ENCODE assay signal across 19 mouse cellular contexts in genomic region chr6:145761151-145761935, GRCm38 (mm10). TPM values are rescaled to one million over a fixed set of nuclear protein-coding genes. Genes with fewer than 3 reads are reported as not detected.
DNase-seq lines count a peak whose midpoint lies in the region; ATAC-seq and TF ChIP-seq lines count a peak whose summit lies in the region.
"Had no signal": no experiment of that assay in that cellular context is flagged by ENCODE, and none has a peak within 500 bp of the region (broad histone marks: within the 10 kb centered on the region; RNA-seq: fewer than 3 reads in every experiment).

No protein-coding gene starts in this region.

- H3K9ac ChIP-seq in kidney, postnatal 0 days (ENCODE audit: low read depth, low read length), result no peak overlapping the region
- H3K9ac ChIP-seq in kidney, embryonic 14.5 days (ENCODE audit: low read depth, low read length), result no peak overlapping the region
- no peak overlapping the region for H3K9ac ChIP-seq in heart, embryonic 16.5 days (ENCODE audit: low read length)
- H3K9ac ChIP-seq in midbrain, embryonic 16.5 days (ENCODE audit: low read depth, low read length), result no peak overlapping the region
- H3K9ac ChIP-seq: embryonic facial prominence, embryonic 13.5 days; hindbrain, embryonic 13.5 days; midbrain, embryonic 12.5 days; neural tube, embryonic 15.5 days had no signal

- ATAC-seq in kidney, postnatal 0 days (replicated peaks; ENCODE audit: low FRiP score, low read depth), result no peak
- no peak for ATAC-seq in kidney, embryonic 14.5 days (ENCODE audit: low FRiP score, low TSS enrichment)
- no peak for ATAC-seq in heart, embryonic 16.5 days (replicated peaks; ENCODE audit: extremely low read depth, insufficient read depth, low FRiP score)
- ATAC-seq in midbrain, embryonic 16.5 days, result no peak

- no peaks in the 10 kb centered on the region for H3K9me3 ChIP-seq in kidney, postnatal 0 days (replicated peaks; ENCODE audit: low read length)
- no peaks in the 10 kb centered on the region for H3K9me3 ChIP-seq in kidney, embryonic 14.5 days (ENCODE audit: control insufficient read depth, low read length)
- no peaks in the 10 kb centered on the region for H3K9me3 ChIP-seq in heart, embryonic 16.5 days (replicated peaks; ENCODE audit: control insufficient read depth, low read length)
- no peaks in the 10 kb centered on the region for H3K9me3 ChIP-seq in midbrain, embryonic 16.5 days (replicated peaks; ENCODE audit: control insufficient read depth, low read length, poor library complexity, severe bottlenecking)
- H3K9me3 ChIP-seq: embryonic facial prominence, embryonic 13.5 days; forebrain, embryonic 10.5 days; hindbrain, embryonic 13.5 days; midbrain, embryonic 12.5 days; neural tube, embryonic 15.5 days had no signal

- intact Hi-C loops in heart, postnatal 36 days (cut with DNase I), result no loop called here

- whole genome bisulfite sequencing in kidney, postnatal 0 days, result 74% methylated on average over 3 of the region's 3 CpGs
- WGBS in kidney, embryonic 14.5 days, result 82% methylated on average over 3 of the region's 3 CpGs
- 66% methylated on average over 3 of the region's 3 CpGs for WGBS in heart, embryonic 16.5 days
- WGBS in midbrain, embryonic 16.5 days, result 85% methylated on average over 3 of the region's 3 CpGs

- H3K4me3 ChIP-seq in kidney, postnatal 0 days (replicated peaks; ENCODE audit: low read depth, low read length), result no peak overlapping the region
- H3K4me3 ChIP-seq in kidney, embryonic 14.5 days (ENCODE audit: low read length), result no peak overlapping the region
- H3K4me3 ChIP-seq in heart, embryonic 16.5 days (ENCODE audit: low read length), result no peak overlapping the region
- H3K4me3 ChIP-seq in midbrain, embryonic 16.5 days (ENCODE audit: low read depth, low read length), result no peak overlapping the region
- H3K4me3 ChIP-seq: embryonic facial prominence, embryonic 13.5 days; forebrain, embryonic 10.5 days; hindbrain, embryonic 13.5 days; midbrain, embryonic 12.5 days; neural tube, embryonic 15.5 days had no signal

- H3K36me3 ChIP-seq in kidney, postnatal 0 days (ENCODE audit: insufficient read depth, low read length), result no peaks in the 10 kb centered on the region
- no peaks in the 10 kb centered on the region for H3K36me3 ChIP-seq in kidney, embryonic 14.5 days (ENCODE audit: control insufficient read depth, insufficient read depth, low read length)
- H3K36me3 ChIP-seq in heart, embryonic 16.5 days (ENCODE audit: control insufficient read depth, insufficient read depth), result no peaks in the 10 kb centered on the region
- no peaks in the 10 kb centered on the region for H3K36me3 ChIP-seq in midbrain, embryonic 16.5 days (ENCODE audit: control insufficient read depth, insufficient read depth, low read length)
- H3K36me3 ChIP-seq: embryonic facial prominence, embryonic 13.5 days; forebrain, embryonic 10.5 days; hindbrain, embryonic 13.5 days; midbrain, embryonic 12.5 days; neural tube, embryonic 15.5 days had no signal

- no peaks in the 10 kb centered on the region for H3K27me3 ChIP-seq in kidney, postnatal 0 days (ENCODE audit: insufficient read depth, low read length)
- H3K27me3 ChIP-seq in kidney, embryonic 14.5 days (ENCODE audit: control insufficient read depth, insufficient read depth, low read length), result no peaks in the 10 kb centered on the region
- no peaks in the 10 kb centered on the region for H3K27me3 ChIP-seq in heart, embryonic 16.5 days (ENCODE audit: control insufficient read depth, insufficient read depth, low read length)
- H3K27me3 ChIP-seq in midbrain, embryonic 16.5 days (ENCODE audit: control insufficient read depth, insufficient read depth, low read depth, low read length), result no peaks in the 10 kb centered on the region
- H3K27me3 ChIP-seq: embryonic facial prominence, embryonic 13.5 days; hindbrain, embryonic 13.5 days; midbrain, embryonic 12.5 days; neural tube, embryonic 15.5 days had no signal

- TF ChIP-seq CTCF in kidney, postnatal 0 days (IDR thresholded peaks at IDR 0.05; ENCODE audit: low read depth), result no peak

- no peak overlapping the region for H3K4me2 ChIP-seq in kidney, postnatal 0 days (ENCODE audit: low read length)
- H3K4me2 ChIP-seq in kidney, embryonic 14.5 days (replicated peaks; ENCODE audit: low read depth, low read length), result no peak overlapping the region
- no peak overlapping the region for H3K4me2 ChIP-seq in heart, embryonic 16.5 days (ENCODE audit: low read depth, low read length)
- H3K4me2 ChIP-seq in midbrain, embryonic 16.5 days (ENCODE audit: low read length), result no peak overlapping the region
- H3K4me2 ChIP-seq: embryonic facial prominence, embryonic 13.5 days; hindbrain, embryonic 13.5 days; midbrain, embryonic 12.5 days; neural tube, embryonic 15.5 days had no signal

- peak; percentile 90 for DNase-seq in heart, adult 11 months
- DNase-seq in heart, postnatal 36 days, result no peak
- no peak for DNase-seq in kidney, postnatal 0 days (ENCODE audit: low spot score)
- peak; percentile 43 for DNase-seq in adipocyte (ENCODE audit: low spot score)
- DNase-seq in gastrocnemius, postnatal 10 days, result no peak
- DNase-seq: B cell, adult 2 months; cerebellum, adult 9-10 months; kidney, adult 18-20 months; kidney, postnatal 36 days; lung, adult 18-20 months; right cerebral cortex, postnatal 25 days had no signal

- H3K27ac ChIP-seq in kidney, postnatal 0 days, result 0 out of 2 replicates have a peak overlapping the region, but pooled peaks have one; percentile 27
- no peak overlapping the region for H3K27ac ChIP-seq in kidney, embryonic 14.5 days (ENCODE audit: low read depth, low read length)
- peak overlapping the region; percentile 94 for H3K27ac ChIP-seq in heart, embryonic 16.5 days (ENCODE audit: low read length)
- no peak overlapping the region for H3K27ac ChIP-seq in midbrain, embryonic 16.5 days (ENCODE audit: low read length)
- H3K27ac ChIP-seq: embryonic facial prominence, embryonic 13.5 days; forebrain, embryonic 10.5 days; hindbrain, embryonic 13.5 days; midbrain, embryonic 12.5 days; neural tube, embryonic 15.5 days had no signal

- 0 out of 2 replicates have a peak, but pooled peaks cover 4% of the 10 kb centered on the region for H3K4me1 ChIP-seq in kidney, postnatal 0 days (replicated peaks; ENCODE audit: insufficient read depth, low read length)
- H3K4me1 ChIP-seq in kidney, embryonic 14.5 days (ENCODE audit: control insufficient read depth, insufficient read depth, low read length), result peaks cover 10% of the 10 kb centered on the region
- H3K4me1 ChIP-seq in heart, embryonic 16.5 days (ENCODE audit: control insufficient read depth, insufficient read depth, low read length), result peaks cover 85% of the 10 kb centered on the region
- H3K4me1 ChIP-seq in midbrain, embryonic 16.5 days (ENCODE audit: control insufficient read depth, insufficient read depth, low read length), result no peaks in the 10 kb centered on the region
- H3K4me1 ChIP-seq: midbrain, embryonic 12.5 days had no signal

RNA-seq across cellular contexts. Expression of gene Rassf8, which starts 14.8 kb away (rescaled TPM):
- total RNA-seq in heart, postnatal 36 days (2021), result 10 to 100 TPM; 48.9 to 51.9 TPM
- polyA plus RNA-seq in kidney, postnatal 0 days (2015; fragmentation: Nextera tagmentation; extraction: Ambion mirVana), result 10.3 and 11.0 TPM in 2 replicates
- polyA plus RNA-seq in kidney, embryonic 14.5 days (2014; fragmentation: Nextera tagmentation; extraction: Ambion mirVana), result 11.5 TPM in 2 replicates
- polyA plus RNA-seq in heart, embryonic 16.5 days (2015; fragmentation: Nextera tagmentation; extraction: Ambion mirVana), result 7.3 TPM in 2 replicates
- 5.0 and 6.0 TPM in 2 replicates for polyA plus RNA-seq in midbrain, embryonic 16.5 days (2015; fragmentation: Nextera tagmentation; extraction: Ambion mirVana)
- total RNA-seq in gastrocnemius, postnatal 10 days (2021), result 10 to 100 TPM; 40.7 to 41.6 TPM

Comparison
In these comparisons a context has a peak if more than half of its experiments do, and no peak if none do; other contexts are left out.
1. DNase-seq: peak in heart, adult 11 months (single experiment) and adipocyte (single experiment); none in heart, postnatal 36 days (0 of 2), kidney, postnatal 0 days (single experiment) and gastrocnemius, postnatal 10 days (single experiment).
2. H3K27ac ChIP-seq: peak in kidney, postnatal 0 days (single experiment) and heart, embryonic 16.5 days (single experiment); none in kidney, embryonic 14.5 days (single experiment) and midbrain, embryonic 16.5 days (single experiment).